ENCODE assay signal across 22 mouse cellular contexts in genomic region chr13:24067553-24067952, GRCm38 (mm10).
DNase-seq lines count a peak whose midpoint lies in the region; ATAC-seq and TF ChIP-seq lines count a peak whose summit lies in the region.
"Had no signal": no experiment of that assay in that cellular context is flagged by ENCODE, and none has a peak within 500 bp of the region (broad histone marks: within the 10 kb centered on the region; RNA-seq: fewer than 3 reads in every experiment).

No protein-coding gene starts in this region.

- H3K4me1 ChIP-seq in forebrain, postnatal 0 days (ENCODE audit: insufficient read depth), result no peaks in the 10 kb centered on the region
- H3K4me1 ChIP-seq in forebrain, embryonic 11.5 days (replicated peaks; ENCODE audit: control insufficient read depth, insufficient read depth, low read length), result no peaks in the 10 kb centered on the region
- no peaks in the 10 kb centered on the region for H3K4me1 ChIP-seq in embryonic facial prominence, embryonic 11.5 days (ENCODE audit: control insufficient read depth, insufficient read depth, low read length)
- H3K4me1 ChIP-seq in limb, embryonic 14.5 days (ENCODE audit: control insufficient read depth, insufficient read depth, low read length), result 0 out of 2 replicates have a peak, but pooled peaks cover 3% of the 10 kb centered on the region
- no peaks in the 10 kb centered on the region for H3K4me1 ChIP-seq in heart, embryonic 11.5 days (ENCODE audit: control insufficient read depth, insufficient read depth, low read length)
- H3K4me1 ChIP-seq: hindbrain, embryonic 15.5 days; liver, embryonic 12.5 days had no signal

- TF ChIP-seq POLR2A in brain, embryonic 14.5 days (IDR thresholded peaks at IDR 0.05; ENCODE audit: borderline replicate concordance, extremely low read depth, insufficient read depth, insufficient read length, poor library complexity, severe bottlenecking), result no peak
- no peak for TF ChIP-seq POLR2A in limb, embryonic 14.5 days (IDR thresholded peaks at IDR 0.05; ENCODE audit: borderline replicate concordance, extremely low read depth, insufficient read depth, insufficient read length)

- H3K36me3 ChIP-seq in forebrain, postnatal 0 days (ENCODE audit: insufficient read depth), result peaks cover 9% of the 10 kb centered on the region; the same call in 1 of the 2 replicates
- no peaks in the 10 kb centered on the region; the same call in 1 of the 2 replicates for H3K36me3 ChIP-seq in forebrain, embryonic 11.5 days (ENCODE audit: control insufficient read depth, insufficient read depth, low read length)
- H3K36me3 ChIP-seq in embryonic facial prominence, embryonic 11.5 days (replicated peaks; ENCODE audit: control insufficient read depth, insufficient read depth, low read depth, low read length), result no peaks in the 10 kb centered on the region
- H3K36me3 ChIP-seq in limb, embryonic 14.5 days (ENCODE audit: control insufficient read depth, insufficient read depth, low read length), result peaks cover 13% of the 10 kb centered on the region
- no peaks in the 10 kb centered on the region for H3K36me3 ChIP-seq in heart, embryonic 11.5 days (ENCODE audit: control insufficient read depth, insufficient read depth, low read length)
- H3K36me3 ChIP-seq: liver, embryonic 12.5 days; midbrain, embryonic 15.5 days had no signal

- H3K4me3 ChIP-seq in forebrain, postnatal 0 days (ENCODE audit: low read depth, low read length), result no peak overlapping the region
- H3K4me3 ChIP-seq in forebrain, embryonic 11.5 days (ENCODE audit: low read depth, low read length), result no peak overlapping the region
- H3K4me3 ChIP-seq in embryonic facial prominence, embryonic 11.5 days (ENCODE audit: low read depth, low read length), result no peak overlapping the region
- no peak overlapping the region for H3K4me3 ChIP-seq in limb, embryonic 14.5 days (replicated peaks; ENCODE audit: low read length)
- H3K4me3 ChIP-seq in heart, embryonic 11.5 days (ENCODE audit: low read depth, low read length), result no peak overlapping the region
- H3K4me3 ChIP-seq: hindbrain, embryonic 15.5 days; liver, embryonic 12.5 days; midbrain, embryonic 15.5 days had no signal

- no peaks in the 10 kb centered on the region for H3K27me3 ChIP-seq in forebrain, postnatal 0 days (ENCODE audit: insufficient read depth, low read length)
- no peaks in the 10 kb centered on the region for H3K27me3 ChIP-seq in forebrain, embryonic 11.5 days (ENCODE audit: control insufficient read depth, insufficient read depth, low read length)
- H3K27me3 ChIP-seq in embryonic facial prominence, embryonic 11.5 days (ENCODE audit: control insufficient read depth, insufficient read depth, low read length), result no peaks in the 10 kb centered on the region
- no peaks in the 10 kb centered on the region for H3K27me3 ChIP-seq in limb, embryonic 14.5 days (ENCODE audit: control insufficient read depth, insufficient read depth, low read length)
- no peaks in the 10 kb centered on the region for H3K27me3 ChIP-seq in heart, embryonic 11.5 days (ENCODE audit: control insufficient read depth, insufficient read depth, low read length)
- H3K27me3 ChIP-seq: hindbrain, embryonic 15.5 days; liver, embryonic 12.5 days; midbrain, embryonic 15.5 days had no signal

- 74% methylated on average over 8 of the region's 8 CpGs for WGBS in forebrain, postnatal 0 days
- WGBS in forebrain, embryonic 11.5 days, result 91% methylated on average over 8 of the region's 8 CpGs
- 68% methylated on average over 8 of the region's 8 CpGs for WGBS in embryonic facial prominence, embryonic 11.5 days
- WGBS in limb, embryonic 14.5 days, result 16% methylated on average over 8 of the region's 8 CpGs
- 78% methylated on average over 8 of the region's 8 CpGs for WGBS in heart, embryonic 11.5 days (ENCODE audit: insufficient replicate concordance)

- no peak overlapping the region for H3K4me2 ChIP-seq in forebrain, postnatal 0 days (ENCODE audit: low read depth)
- H3K4me2 ChIP-seq in forebrain, embryonic 11.5 days (ENCODE audit: low read depth, low read length, severe bottlenecking), result no peak overlapping the region
- H3K4me2 ChIP-seq in embryonic facial prominence, embryonic 11.5 days (ENCODE audit: low read depth, low read length), result no peak overlapping the region
- no peak overlapping the region for H3K4me2 ChIP-seq in limb, embryonic 14.5 days (replicated peaks; ENCODE audit: low read depth, low read length, severe bottlenecking)
- no peak overlapping the region for H3K4me2 ChIP-seq in heart, embryonic 11.5 days
- H3K4me2 ChIP-seq: hindbrain, embryonic 15.5 days; liver, embryonic 12.5 days; lung, embryonic 14.5 days; midbrain, embryonic 15.5 days had no signal

- H3K27ac ChIP-seq in forebrain, postnatal 0 days (ENCODE audit: low read depth, low read length), result no peak overlapping the region
- no peak overlapping the region for H3K27ac ChIP-seq in forebrain, embryonic 11.5 days (ENCODE audit: low read depth, low read length)
- no peak overlapping the region for H3K27ac ChIP-seq in embryonic facial prominence, embryonic 11.5 days (replicated peaks; ENCODE audit: low read depth, low read length)
- H3K27ac ChIP-seq in limb, embryonic 14.5 days (replicated peaks; ENCODE audit: low read depth, low read length), result no peak overlapping the region
- no peak overlapping the region for H3K27ac ChIP-seq in heart, embryonic 11.5 days (ENCODE audit: low read depth, low read length)
- H3K27ac ChIP-seq: hindbrain, embryonic 15.5 days; liver, embryonic 12.5 days; macrophage; midbrain, embryonic 15.5 days had no signal

- no peaks in the 10 kb centered on the region for H3K9me3 ChIP-seq in forebrain, postnatal 0 days (ENCODE audit: low read length)
- H3K9me3 ChIP-seq in forebrain, embryonic 11.5 days (ENCODE audit: control insufficient read depth, low read length), result no peaks in the 10 kb centered on the region
- H3K9me3 ChIP-seq in embryonic facial prominence, embryonic 11.5 days (replicated peaks; ENCODE audit: control insufficient read depth, low read length), result no peaks in the 10 kb centered on the region
- H3K9me3 ChIP-seq in limb, embryonic 14.5 days (ENCODE audit: control insufficient read depth, low read length), result no peaks in the 10 kb centered on the region
- H3K9me3 ChIP-seq in heart, embryonic 11.5 days (replicated peaks; ENCODE audit: control insufficient read depth, low read length), result no peaks in the 10 kb centered on the region
- H3K9me3 ChIP-seq: hindbrain, embryonic 15.5 days; liver, embryonic 12.5 days; midbrain, embryonic 15.5 days had no signal

- no peak overlapping the region for H3K9ac ChIP-seq in forebrain, postnatal 0 days
- H3K9ac ChIP-seq in forebrain, embryonic 11.5 days (ENCODE audit: low read length), result no peak overlapping the region
- no peak overlapping the region for H3K9ac ChIP-seq in embryonic facial prominence, embryonic 11.5 days (replicated peaks; ENCODE audit: low read length)
- no peak overlapping the region for H3K9ac ChIP-seq in limb, embryonic 14.5 days (ENCODE audit: low read depth, low read length, severe bottlenecking)
- H3K9ac ChIP-seq in heart, embryonic 11.5 days (ENCODE audit: low read depth, low read length), result no peak overlapping the region
- H3K9ac ChIP-seq: hindbrain, embryonic 15.5 days; liver, embryonic 12.5 days; lung, embryonic 14.5 days; midbrain, embryonic 15.5 days had no signal

- ATAC-seq in forebrain, postnatal 0 days, result peak; percentile 55
- no peak for ATAC-seq in forebrain, embryonic 11.5 days (replicated peaks; ENCODE audit: low FRiP score)
- no peak for ATAC-seq in embryonic facial prominence, embryonic 11.5 days (replicated peaks; ENCODE audit: insufficient number of reproducible peaks, low FRiP score, low TSS enrichment, low read depth)
- peak; percentile 83 for ATAC-seq in limb, embryonic 14.5 days (ENCODE audit: low FRiP score, low read depth)
- ATAC-seq in heart, embryonic 11.5 days (replicated peaks; ENCODE audit: insufficient number of reproducible peaks, low FRiP score, low TSS enrichment), result no peak
- ATAC-seq: liver, embryonic 12.5 days; midbrain, embryonic 15.5 days had no signal

- DNase-seq in forebrain, postnatal 0 days, result peak; percentile 13
- DNase-seq in forebrain, embryonic 11.5 days (ENCODE audit: low spot score), result no peak
- DNase-seq in brain, embryonic 14.5 days (ENCODE audit: low read depth), result peak; percentile 62
- DNase-seq in embryonic facial prominence, embryonic 11.5 days (ENCODE audit: low spot score), result peak; percentile 53
- peak; percentile 69 for DNase-seq in limb, embryonic 14.5 days (ENCODE audit: low spot score)
- no peak for DNase-seq in cerebellum, adult 11 months
- DNase-seq: adrenal gland, adult 8-10 months; B cell, adult 2 months; cerebellum, adult 11-12 months; cerebellum, postnatal 36 days; gastrocnemius, postnatal 36 days; heart, postnatal 10 days; kidney, adult 11 months; kidney, postnatal 10 days; lung, embryonic 14.5 days; right cerebral cortex, postnatal 25 days; thymus, postnatal 14 days had no signal

- no peak for TF ChIP-seq CTCF in forebrain, postnatal 0 days (IDR thresholded peaks at IDR 0.05; ENCODE audit: low read depth)
- TF ChIP-seq CTCF in brain, embryonic 14.5 days (IDR thresholded peaks at IDR 0.05; ENCODE audit: borderline replicate concordance, extremely low read depth, insufficient read depth, insufficient read length), result no peak

Comparison
In these comparisons a context has a peak if more than half of its experiments do, and no peak if none do; other contexts are left out.
1. ATAC-seq: peak in forebrain, postnatal 0 days (single experiment) and limb, embryonic 14.5 days (single experiment); none in forebrain, embryonic 11.5 days (single experiment), embryonic facial prominence, embryonic 11.5 days (single experiment) and heart, embryonic 11.5 days (single experiment).
2. DNase-seq: peak in forebrain, postnatal 0 days (single experiment), brain, embryonic 14.5 days (single experiment), embryonic facial prominence, embryonic 11.5 days (single experiment) and limb, embryonic 14.5 days (single experiment); none in forebrain, embryonic 11.5 days (single experiment) and cerebellum, adult 11 months (single experiment).